Mouse (Mus musculus): ENCODE results near the gene Mtx1.

GRCm38 (mm10) chr3:89175544-89175943, 51.3 kb downstream of the Mtx1 start:
- TF ChIP-seq CTCF (IDR thresholded peaks at IDR 0.05; ENCODE audit: extremely low read depth, insufficient read depth, insufficient read length, insufficient replicate concordance), result no peak
- no peak for TF ChIP-seq POLR2A (IDR thresholded peaks at IDR 0.05; ENCODE audit: low read depth, low read length)

Data from spleen, adult 2 months (tissue).